Mouse (Mus musculus) embryo, embryonic 11 days (tissue): ENCODE data around the gene U2af2.

Experiments used
- DNase-seq: peaks from one replicate; pipeline ENCODE4 v3.0.0-alpha.2; 2015

The U2af2 gene

GRCm38 (mm10) chr7:5125549-5126406 is 63.8 kb downstream of the U2af2 start, which contains the start of gene Rasl2-9:
Gene Rasl2-9, minus strand, starts transcription at chr7:5125950.
- DNase-seq = peak; percentile 76
